Mouse (Mus musculus) urinary bladder, adult 2 months (tissue): Measurements from ENCODE around the gene Gm5741. TPM values are rescaled to one million over a fixed set of nuclear protein-coding genes. Genes with fewer than 3 reads are reported as not detected.
"Not testable (repeated sequence)": the region's sequence is repeated elsewhere in the genome, so short reads cannot be mapped to it uniquely, and the experiment has no call there.

ENCODE experiments used
- DNase-seq: peaks from one replicate; pipeline ENCODE4 v3.0.0; 2022; ENCODE audit warnings: low spot score
- polyA plus RNA-seq: library from polyadenylated mRNA; depleted of rRNA; stranded (reverse); fragments of >200 nt; gene quantifications from 2 replicates; pipeline ENCODE4 v1.2.3, GENCODE M21; 2012; rRNA removed

The Gm5741 gene
- polyA plus RNA-seq: 0.43 and 1.2 TPM in 2 replicates

DNA sequence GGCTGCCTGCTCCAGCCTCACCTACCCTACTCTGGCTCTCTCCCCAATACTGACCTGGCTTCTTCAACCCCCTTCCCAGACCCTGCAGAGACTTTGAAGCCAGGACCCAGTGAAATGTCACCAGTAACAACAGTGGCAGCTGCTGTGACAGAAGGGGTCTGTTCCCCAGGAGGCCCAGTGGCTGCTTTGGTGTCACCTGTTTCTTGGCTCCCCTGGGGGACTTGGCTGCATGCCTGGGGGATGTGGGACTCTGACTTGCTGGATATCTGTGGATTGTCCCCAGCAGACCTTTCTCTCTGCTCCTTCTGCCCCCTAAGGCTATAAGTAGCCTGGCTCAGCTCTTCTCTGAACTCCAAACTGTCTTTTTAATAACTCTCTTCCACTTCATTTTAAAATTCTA, at the start of gene Gm5741:
Gene Gm5741 (minus strand): TSS at position 1 of the 400 bp plus-strand sequence.
- DNase-seq: no peak

DNA sequence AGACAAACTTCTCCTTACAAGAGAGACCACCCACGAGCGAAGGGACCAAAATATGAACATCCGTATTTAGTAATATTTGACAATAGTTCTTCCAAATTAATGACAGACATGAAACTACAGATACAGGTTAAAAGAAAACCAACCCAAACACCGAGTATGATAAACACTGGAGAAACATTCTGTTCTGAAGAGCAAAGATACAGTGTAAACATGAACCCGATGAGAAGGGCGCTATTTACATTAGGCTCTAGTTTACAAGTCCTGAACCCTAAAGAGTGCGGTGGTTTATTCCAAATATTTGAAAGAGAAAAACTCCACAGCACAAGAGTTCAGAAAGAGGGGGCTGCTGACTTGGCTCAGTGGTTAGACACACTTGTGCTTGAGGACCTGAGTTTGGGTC, 49.2 kb upstream of the Gm5741 start:
- DNase-seq: no peak

DNA sequence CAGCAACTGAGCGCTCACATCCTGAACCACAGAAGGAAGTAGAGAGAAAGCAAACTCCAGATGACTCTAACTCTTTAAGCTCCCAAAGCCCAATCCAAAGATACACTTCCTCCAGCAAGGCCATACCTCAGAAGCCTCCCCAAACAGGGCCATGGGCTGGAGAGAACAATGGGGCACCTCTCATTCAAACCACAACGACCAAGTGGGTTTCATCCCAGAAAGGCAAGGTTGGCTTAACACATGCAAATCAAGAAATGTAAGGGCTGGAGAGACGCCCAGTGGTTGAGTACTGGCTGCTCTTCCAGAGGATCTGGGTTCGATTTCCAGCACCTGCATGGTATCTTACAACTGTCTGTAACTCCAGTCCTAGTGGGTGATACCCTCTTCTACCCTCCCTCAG, 47.7 kb upstream of the Gm5741 start:
- DNase-seq: no peak

DNA sequence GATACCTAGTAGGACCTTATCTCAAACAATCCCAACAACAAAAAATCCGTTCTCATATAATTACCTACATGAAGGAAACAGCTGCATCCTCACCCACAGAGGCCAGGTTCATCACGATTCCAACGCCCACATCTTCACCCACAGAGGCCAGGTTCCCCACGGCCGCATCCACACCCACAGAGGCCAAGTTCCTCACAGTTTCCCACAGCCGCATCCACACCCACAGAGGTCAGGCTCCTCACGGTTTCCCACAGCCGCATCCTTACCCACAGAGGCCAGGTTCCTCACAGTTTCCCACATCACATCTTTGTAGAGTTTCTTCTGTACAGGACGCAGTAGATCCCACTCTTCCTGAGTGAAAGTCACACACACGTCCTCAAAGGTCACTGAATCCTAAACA, 45.5 kb upstream of the Gm5741 start:
- no peak for DNase-seq

DNA sequence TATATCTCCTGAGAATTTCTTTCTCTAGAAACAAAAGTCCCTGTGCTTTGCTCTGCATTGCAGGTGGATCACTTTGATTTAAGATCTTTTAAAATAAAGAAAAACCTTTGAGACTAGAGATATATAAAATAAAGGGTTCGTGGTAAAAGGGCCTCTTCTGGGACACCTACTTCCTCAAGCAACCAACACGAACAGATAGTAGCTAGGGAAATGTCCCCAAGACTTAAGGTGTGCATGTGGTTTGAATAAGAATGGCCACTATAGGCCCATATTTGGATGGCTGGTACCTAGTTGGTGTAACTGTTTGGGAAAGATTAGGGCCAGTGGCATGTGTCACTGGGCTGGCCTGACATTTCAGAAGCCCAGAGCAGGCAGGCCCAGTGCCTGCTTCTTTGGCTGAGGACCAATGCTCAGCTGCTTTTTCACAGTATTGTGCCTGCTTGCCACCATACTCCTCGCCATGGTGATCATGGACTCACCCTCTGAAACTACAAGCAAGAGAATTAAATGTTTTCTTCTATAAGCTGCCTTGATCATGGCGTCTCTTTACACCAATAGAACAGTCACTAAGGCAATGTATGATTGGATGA, 32.4 kb upstream of the Gm5741 start:
- no peak for DNase-seq

DNA sequence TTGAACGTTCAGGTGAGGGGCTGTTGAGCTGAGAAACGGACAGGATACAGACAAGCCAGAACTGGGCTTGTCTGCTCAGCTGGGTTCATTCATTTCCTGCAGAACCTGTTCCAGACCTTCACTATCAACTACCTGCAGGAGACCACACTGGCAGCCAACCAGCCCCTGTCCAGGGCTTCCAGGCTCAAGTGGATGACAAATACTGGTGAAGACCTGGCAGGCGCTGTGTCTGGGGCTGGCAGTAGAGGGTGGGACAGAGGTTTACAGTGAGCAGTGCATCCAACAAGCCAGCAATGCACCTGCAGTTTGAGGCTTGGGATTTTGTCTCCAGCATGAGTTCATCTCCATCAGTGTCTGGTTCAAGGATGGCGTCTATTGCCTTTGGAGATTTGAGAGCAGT, 29.1 kb upstream of the Gm5741 start:
- DNase-seq: no peak

DNA sequence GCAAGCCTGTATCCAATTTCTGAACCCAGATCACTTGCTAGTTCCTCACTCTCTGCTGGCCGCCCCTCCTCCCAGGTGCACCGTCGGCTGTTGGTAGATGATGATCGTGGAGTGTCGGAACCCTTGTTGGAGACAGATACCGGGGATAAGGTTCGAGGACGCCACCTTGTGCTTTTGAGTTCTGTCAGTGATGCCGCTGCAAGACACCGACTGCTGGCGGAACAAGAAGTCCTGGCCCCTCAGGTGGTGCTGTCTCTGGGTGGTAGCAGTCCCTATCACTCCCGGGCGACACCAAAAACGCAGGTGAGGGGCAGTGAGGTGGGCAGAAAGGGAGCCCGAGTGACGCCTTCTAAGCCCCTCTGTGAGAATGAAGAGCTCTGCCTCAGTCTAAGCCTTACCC, 28.4 kb upstream of the Gm5741 start:
- no peak for DNase-seq

DNA sequence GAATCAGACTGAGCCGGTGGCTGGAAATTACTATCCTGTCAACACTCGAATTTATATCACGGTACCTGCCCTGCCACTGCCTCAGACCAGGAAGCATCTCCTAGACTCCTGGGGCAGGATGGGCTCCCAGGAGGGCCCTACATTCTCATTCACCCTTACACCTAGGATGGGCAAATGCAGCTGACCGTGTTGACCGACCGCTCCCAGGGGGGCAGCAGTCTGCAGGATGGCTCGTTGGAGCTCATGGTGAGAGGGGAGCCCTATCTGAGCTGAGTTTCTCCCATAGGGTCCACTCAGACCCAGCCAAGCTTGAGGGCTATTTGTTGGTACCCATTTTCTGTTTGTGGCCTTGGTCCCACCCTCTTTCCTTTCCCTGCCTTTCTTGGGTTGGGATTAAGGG, 27.8 kb upstream of the Gm5741 start:
- no peak for DNase-seq

DNA sequence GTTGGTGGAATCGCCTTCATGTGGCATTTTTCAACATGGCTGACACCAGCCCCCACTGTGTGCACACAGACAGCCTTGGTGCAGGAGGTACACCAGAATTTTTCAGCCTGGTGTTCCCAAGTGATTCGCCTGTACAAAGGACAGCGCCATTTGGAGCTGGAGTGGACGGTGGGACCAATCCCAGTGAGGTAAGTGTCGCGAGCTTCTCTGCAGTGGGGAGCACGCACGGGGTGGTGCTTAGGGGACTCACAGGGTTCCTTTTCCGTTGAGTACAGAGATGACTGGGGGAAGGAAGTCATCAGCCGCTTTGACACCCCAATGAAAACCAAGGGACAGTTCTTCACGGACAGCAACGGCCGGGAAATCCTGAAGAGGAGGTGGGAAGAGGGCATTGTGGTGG, 27.3 kb upstream of the Gm5741 start:
- no peak for DNase-seq

DNA sequence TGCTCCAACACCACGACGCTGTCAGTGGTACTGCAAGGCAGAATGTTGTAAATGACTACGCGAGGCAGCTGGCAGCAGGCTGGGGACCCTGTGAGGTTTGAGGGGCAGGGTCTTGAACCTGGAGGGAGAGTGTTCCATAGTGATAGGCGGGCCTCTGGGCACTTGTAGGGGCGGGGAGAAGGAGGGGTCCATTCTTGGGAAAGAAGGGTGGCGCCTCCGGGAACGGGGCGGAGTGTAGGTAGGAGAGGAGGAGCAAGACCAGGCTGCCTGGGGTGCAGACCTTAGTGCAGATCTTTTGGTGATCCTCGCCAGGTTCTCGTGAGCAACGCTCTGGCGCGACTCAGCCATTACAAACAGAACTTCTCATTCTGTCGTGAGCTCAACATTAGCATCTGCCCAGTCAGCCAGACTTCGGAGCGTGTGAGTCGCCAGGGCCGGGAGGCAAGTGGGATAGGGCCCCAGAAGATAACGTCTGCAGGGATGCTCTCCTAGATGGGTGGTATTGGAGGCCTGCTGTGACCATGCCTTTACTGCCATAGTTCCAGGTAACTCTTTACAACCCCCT, 23.8 kb upstream of the Gm5741 start:
- no peak for DNase-seq

DNA sequence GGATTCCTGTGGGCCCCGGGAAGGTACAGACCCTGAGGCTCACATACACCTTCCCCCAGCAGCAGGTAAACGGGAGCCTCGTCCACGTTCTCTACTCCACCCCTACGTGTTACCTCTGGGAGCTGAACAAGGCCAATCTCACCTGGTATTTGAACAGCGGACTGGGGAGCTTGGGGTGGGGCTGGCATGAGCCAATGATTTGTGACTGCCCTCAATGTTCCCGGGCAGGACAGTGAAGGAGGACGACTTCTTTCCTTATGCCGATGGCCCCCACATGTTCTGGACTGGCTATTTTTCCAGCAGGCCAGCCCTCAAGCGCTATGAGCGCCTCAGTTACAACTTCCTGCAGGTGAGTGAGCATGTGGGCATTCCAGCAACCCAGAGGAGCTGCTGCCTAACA, 23.1 kb upstream of the Gm5741 start:
- no peak for DNase-seq

DNA sequence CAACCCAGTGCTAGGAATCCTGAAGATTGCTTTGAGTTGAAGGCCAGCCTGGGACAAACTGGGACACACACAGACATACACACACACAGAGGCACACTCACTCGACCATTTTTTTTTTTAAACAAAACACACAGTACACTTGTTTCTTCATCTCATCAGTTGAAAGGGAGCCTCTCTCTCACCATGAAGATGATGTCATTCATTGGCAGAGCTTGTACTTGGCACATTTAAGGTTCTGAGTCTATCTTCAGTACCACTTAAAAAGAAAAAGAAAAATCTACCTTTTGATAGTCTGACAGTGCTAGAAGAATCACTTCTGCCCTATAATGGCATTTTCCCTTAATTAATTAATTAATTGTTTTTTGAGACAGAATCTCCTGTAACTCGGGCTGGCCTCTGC, 21.0 kb upstream of the Gm5741 start:
- DNase-seq: no peak

DNA sequence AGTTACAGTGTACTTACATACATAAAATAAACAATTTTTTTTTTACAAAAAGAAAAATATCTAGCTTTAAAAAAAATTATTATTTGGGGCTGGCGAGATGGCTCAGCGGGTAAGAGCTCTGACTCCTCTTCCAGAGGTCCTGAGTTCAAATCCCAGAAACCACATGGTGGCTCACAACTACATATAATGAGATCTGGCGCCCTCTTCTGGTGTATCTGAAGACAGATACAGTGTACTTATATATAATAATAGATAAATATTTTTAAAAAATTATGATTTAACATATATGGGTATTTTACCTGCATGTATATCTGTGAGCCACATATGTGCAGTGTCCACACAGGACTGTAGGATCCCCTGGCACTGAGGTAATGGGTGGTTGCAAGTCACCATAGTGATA, 18.5 kb upstream of the Gm5741 start:
- no peak for DNase-seq

DNA sequence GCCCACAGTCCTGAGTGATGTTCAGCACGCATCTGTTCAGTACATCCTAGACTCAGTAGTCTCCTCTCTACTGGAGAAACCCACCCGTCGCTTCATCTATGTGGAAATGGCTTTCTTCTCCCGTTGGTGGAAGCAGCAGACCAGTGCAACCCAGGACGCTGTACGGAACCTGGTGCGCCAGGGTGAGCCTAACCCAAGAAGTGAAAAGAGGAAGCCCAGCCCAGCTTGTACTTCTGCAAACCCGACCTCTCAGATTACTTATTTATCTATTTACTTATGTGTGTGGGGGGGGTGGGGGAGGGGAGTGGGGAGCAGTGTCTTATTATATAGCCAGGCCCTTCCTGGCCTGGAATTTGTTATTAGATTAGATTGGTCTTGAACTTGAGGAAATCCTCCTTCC, 16.9 kb upstream of the Gm5741 start:
- no peak for DNase-seq

DNA sequence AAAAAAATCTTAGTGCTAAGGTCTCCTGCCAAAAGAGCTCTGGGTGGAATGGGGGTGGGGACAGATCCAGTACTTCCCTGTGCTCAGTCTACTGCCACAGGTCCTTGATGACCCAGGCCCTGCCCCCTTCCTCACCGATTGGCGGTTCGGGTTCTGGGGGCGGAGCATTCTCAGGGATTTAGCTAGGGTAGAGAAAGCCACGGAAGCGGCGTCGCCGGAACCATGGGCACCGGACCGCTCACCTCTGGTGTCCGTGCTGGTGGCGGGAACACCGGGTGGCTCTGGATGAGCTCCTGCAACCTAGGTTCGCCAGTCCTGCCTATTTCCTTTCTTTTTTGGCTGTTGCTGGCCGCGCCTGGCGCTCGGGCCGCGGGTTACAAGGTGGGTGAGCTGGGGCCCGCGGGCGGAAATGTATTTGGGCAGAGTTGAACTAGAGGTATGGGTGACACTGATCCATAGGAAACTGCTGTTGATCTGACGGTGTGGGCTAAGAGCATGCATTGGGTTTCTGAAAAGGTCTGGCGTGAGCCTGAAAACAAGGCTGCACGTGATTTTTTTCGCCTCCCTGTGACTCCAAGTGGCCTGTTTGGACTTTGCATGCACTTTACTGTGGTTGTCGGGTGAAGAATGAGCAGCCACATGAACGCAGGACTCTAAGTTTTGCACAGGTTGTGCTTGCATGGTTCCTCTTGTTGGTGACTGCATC, 15.5 kb upstream of the Gm5741 start, which contains the start of gene Man2b1:
Gene Man2b1 (plus strand): TSS at position 163 of the 706 bp plus-strand sequence.
- peak; percentile 68 for DNase-seq

DNA sequence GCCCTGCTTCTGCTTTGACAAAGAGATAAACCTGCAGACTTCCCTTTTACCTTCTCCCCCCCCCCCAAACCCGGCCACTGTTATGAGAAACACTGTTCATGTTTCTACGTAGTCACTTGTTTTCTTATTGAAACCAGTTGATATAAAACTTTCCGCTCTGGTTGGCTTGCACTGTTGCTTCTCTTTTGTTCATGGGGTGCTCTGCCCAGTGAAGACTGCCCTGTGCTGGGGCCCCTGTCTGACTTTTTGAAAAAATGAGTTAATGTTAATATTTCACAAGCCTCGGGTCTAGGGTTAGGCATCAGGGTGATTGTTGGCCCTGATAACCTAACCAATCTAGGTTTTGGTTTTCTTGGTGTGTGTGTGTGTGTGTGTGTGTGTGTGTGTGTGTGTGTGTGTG, 14.4 kb upstream of the Gm5741 start:
- DNase-seq: not testable (repeated sequence)

DNA sequence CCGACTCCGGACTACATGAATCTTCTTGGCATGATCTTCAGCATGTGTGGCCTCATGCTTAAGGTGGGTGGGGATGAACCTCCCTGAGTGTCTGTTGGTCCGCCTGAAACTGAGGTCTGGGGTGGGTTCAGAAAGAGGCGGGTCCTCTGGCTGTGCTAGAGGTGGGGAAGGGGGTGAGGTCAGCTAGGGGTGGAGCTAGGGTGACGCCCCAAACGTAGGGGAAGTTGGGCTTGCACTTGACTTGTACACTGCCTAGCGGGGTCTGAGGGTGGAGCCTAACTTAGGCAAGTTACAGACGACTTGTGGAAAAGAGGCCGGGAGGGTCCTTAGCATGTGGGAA, 13.4 kb upstream of the Gm5741 start, which contains the start of gene Wdr83:
Gene Wdr83 (minus strand): TSS at position 91 of the 340 bp plus-strand sequence.
- no peak for DNase-seq

DNA sequence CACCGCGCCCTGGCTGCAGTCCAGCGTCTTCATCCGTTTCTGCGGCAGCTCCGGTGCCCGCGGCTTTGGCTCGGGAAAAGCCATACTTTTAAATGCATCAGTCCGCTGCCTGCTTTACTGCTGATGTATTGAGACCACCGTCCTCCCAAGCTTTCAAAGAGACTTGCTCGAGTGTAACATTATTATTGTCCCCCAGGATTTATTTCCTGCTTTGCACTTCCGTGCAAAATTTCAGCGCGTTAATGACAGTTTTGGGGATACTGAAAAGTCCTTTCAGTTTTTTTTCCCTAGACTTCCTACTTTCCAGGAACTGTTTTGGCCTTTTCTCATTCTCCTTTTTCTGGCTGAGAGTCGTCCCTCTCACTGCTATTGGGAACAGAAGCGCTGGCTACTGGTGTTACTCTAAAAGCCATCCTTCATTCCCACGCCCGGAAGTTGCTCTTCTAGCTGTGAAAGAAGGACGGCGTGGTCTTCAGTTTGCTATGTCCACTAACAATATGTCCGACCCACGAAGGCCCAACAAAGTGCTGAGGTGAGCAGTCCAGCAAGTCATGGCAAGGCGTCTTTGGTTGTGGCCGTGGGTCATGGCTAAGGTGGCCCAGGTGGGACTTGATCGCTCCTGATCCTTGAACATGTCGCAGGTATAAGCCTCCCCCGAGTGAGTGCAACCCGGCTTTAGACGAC, 12.9 kb upstream of the Gm5741 start, which contains the start of gene Wdr83os:
Gene Wdr83os (plus strand): TSS at position 209 of the 684 bp plus-strand sequence.
- DNase-seq: no peak

DNA sequence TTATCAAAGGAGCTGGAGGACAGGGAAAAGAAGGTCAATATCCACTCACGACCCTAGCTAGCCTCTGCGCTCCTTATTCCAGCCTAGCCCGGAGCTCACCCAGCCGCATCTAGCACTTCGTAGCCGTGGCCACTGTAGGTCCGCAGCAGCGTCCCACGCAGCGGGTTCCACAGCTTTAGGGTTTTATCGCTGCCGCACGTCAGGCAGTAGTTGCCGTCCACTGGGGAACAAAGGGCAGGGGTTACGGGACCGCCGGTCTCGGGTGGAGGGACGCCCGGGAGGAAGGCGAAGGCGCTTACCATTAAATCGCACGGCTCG, 12.4 kb upstream of the Gm5741 start:
- no peak for DNase-seq

DNA sequence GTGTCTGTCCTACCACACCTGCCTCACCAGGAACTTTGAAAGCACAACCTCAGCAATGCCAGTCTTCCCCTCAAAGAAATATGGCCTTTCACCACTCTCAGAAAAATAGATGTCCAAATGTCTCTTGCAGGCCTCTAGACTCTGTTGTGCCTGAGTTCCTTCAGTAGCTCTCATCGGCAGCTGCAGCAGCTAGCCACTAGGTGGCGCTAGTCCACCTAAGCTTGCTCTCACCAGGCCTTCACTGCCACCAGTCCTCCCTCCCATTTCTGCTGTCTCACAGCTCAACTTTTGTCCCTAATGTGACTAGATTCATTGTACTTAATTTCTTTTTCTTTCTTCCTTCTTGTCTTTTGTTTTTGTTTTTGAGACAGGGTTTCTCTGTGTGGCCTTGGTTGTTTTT, 9.2 kb upstream of the Gm5741 start:
- no peak for DNase-seq

DNA sequence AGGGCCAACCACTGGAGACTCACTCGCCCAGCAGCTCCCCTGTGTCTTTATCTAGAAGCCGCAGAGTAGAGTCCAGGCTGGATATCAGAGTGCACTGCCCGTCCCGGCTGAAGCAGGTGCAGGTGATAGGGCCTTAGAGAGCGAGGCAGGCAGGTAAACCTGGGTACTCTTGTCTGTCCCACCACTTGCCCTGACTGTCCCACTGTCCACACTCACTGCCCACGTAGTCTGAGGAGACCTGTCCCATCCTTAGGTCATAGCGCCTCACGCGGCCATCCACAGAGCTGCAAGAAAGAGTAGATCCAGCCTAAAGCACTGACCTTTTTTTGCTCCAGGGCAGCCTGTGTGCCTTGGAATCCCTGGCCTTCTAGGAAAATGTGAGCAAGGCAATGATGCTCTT, 8.2 kb upstream of the Gm5741 start:
- DNase-seq: no peak

DNA sequence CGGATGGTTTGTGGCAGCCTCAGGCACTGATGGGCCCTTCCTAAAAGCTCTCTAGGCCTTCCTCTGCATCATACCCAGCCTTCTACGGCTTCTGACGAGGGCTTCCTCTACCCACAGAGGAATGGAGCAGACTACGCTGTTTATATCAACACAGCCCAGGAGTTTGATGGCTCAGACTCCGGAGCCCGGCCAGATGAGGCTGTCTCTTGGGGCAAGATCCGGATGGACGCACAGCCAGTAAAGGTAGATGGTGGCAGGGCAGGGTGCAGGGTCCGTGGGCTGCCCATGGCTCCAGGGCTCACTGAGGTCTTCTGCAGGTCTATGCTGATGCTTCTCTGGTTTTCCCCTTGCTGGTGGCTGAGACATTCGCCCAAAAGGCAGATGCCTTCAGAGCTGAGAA, 6.8 kb upstream of the Gm5741 start:
- no peak for DNase-seq

DNA sequence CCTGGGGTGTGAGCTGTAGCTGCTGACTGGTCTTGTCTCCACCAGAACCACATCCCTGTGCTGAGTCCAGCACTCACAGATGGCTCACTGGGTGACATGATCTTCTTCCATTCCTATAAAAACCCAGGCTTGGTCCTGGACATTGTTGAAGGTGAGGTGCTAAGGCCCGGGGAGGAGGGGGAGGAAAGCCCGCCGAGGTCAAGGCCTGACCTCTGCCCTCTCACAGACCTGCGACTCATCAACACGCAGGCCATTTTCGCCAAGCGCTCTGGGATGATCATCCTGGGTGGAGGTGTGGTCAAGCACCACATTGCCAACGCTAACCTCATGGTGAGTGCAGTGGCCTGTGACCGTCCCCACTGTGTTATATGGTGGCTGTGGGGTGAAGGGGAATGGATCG, 6.4 kb upstream of the Gm5741 start:
- DNase-seq: no peak
